Mouse (Mus musculus) skeletal muscle tissue, postnatal 0 days (tissue): Measurements from ENCODE around the gene Camp. TPM values are rescaled to one million over a fixed set of nuclear protein-coding genes. Genes with fewer than 3 reads are reported as not detected.

Source experiments
- microRNA-seq, 2 experiments: library from miRNA; unstranded; fragments of <30 nt; microRNA quantifications; one replicate each; pipeline ENCODE4; 2016
- polyA plus RNA-seq: library from polyadenylated mRNA; unstranded; fragments of >200 nt; fragmentation: Nextera tagmentation; extraction: Ambion mirVana; gene quantifications from 2 replicates; pipeline ENCODE4 v1.2.1, GENCODE M21; 2015

Gene Camp
- polyA plus RNA-seq = 0.33 and 9.3 TPM in 2 replicates

GRCm38 (mm10) chr9:109849312-109849758, at the start of gene Camp:
TSS of gene Camp (minus strand) at chr9:109849617.

GRCm38 (mm10) chr9:109874797-109875691, 25.6 kb upstream of the Camp start, which contains the start of gene Cdc25a:
TSS of gene Cdc25a (plus strand) at chr9:109875579.

GRCm38 (mm10) chr9:109832391-109833087, 16.9 kb downstream of the Camp start, which contains the start of gene Nme6:
TSS of gene Nme6 (plus strand) at chr9:109832749.

GRCm38 (mm10) chr9:109811980-109812379, 37.4 kb downstream of the Camp start, which contains the start of gene Spink8:
TSS of gene Spink8 (plus strand) at chr9:109812280.

Small RNAs within 50 kb of the gene (microRNA-seq; reads per million reads assigned to microRNA genes)
- 0 to 0.42 reads per million in 2 experiments for gene Mir7089

Other genes starting within 250 kb of the Camp start
- not detected in 2 replicates for gene Fbxw24, start 223.6 kb downstream of the Camp start, polyA plus RNA-seq
- not detected in 2 replicates for gene Fbxw25, start 185.0 kb downstream of the Camp start, polyA plus RNA-seq
- gene Fbxw18, start 146.9 kb downstream of the Camp start, polyA plus RNA-seq = not detected in 2 replicates
- gene Fbxw26, start 103.5 kb downstream of the Camp start, polyA plus RNA-seq = not detected in 2 replicates
- not detected in 2 replicates for gene Fbxw27, start 58.9 kb downstream of the Camp start, polyA plus RNA-seq
- 0.40 TPM in 1 of 2 replicates, not detected in the other for gene Spink8, start 37.3 kb downstream of the Camp start, polyA plus RNA-seq
- gene Nme6, start 16.9 kb downstream of the Camp start, polyA plus RNA-seq = 44.2 and 44.5 TPM in 2 replicates
- 7.0 and 8.7 TPM in 2 replicates for gene Cdc25a, start 26.0 kb upstream of the Camp start, polyA plus RNA-seq
- 113 and 125 TPM in 2 replicates for gene Map4, start 81.8 kb upstream of the Camp start, polyA plus RNA-seq